Mouse (Mus musculus) ES-Bruce4 (cell line): ENCODE measurements around the gene Dirc2. TPM values are rescaled to one million over a fixed set of nuclear protein-coding genes. Genes with fewer than 3 reads are reported as not detected.
A peak's percentile ranks its signal among the peaks of the same experiment; 100 is the strongest.

Experiments used
- H3K27ac ChIP-seq: 2 replicates; pipeline ENCODE4 v1.5.1; 2012; ENCODE audit warnings: low read length, inconsistent platforms; ENCODE audit not compliant: insufficient read depth
- H3K27me3 ChIP-seq: 2 replicates; pipeline ENCODE4 v1.6.1; 2012; ENCODE audit warnings: mild to moderate bottlenecking, low read length, inconsistent platforms; ENCODE audit not compliant: control insufficient read depth, poor library complexity, insufficient read depth, severe bottlenecking
- H3K36me3 ChIP-seq: 2 replicates; pipeline ENCODE4 v1.6.1; 2012; ENCODE audit warnings: inconsistent platforms, mild to moderate bottlenecking, low read length, moderate library complexity; ENCODE audit not compliant: control insufficient read depth, poor library complexity, insufficient read depth, severe bottlenecking
- H3K4me1 ChIP-seq: one replicate; pipeline ENCODE4 v1.8.1; 2011; ENCODE audit warnings: low read length; ENCODE audit not compliant: control insufficient read depth, insufficient read depth
- H3K4me3 ChIP-seq: 2 replicates; pipeline ENCODE4 v1.5.1; 2011; ENCODE audit warnings: low read depth, mild to moderate bottlenecking, low read length
- H3K9ac ChIP-seq: 2 replicates; pipeline ENCODE4 v1.6.1; 2012; ENCODE audit warnings: low read depth, mild to moderate bottlenecking, inconsistent platforms; ENCODE audit not compliant: poor library complexity, severe bottlenecking
- H3K9me3 ChIP-seq: replicated peaks from 2 replicates; pipeline ENCODE4 v1.6.1; 2012; ENCODE audit warnings: mild to moderate bottlenecking, low read length, inconsistent platforms; ENCODE audit not compliant: control insufficient read depth, poor library complexity, insufficient read depth, severe bottlenecking
- CTCF ChIP-seq: IDR thresholded peaks from one replicate; pipeline ENCODE4 v1.8.1; 2011; ENCODE audit warnings: low read depth, low read length
- EP300 ChIP-seq: IDR thresholded peaks from 2 replicates; pipeline ENCODE4 v1.6.1; 2011; ENCODE audit warnings: low read depth, low read length; ENCODE audit not compliant: insufficient read depth
- POLR2A ChIP-seq: IDR thresholded peaks from one replicate; pipeline ENCODE4 v1.8.1; 2011; ENCODE audit warnings: low read length; ENCODE audit not compliant: insufficient read depth
- polyA plus RNA-seq: library from polyadenylated mRNA; stranded (reverse); fragments of >200 nt; gene quantifications from 2 replicates; pipeline ENCODE4 v1.2.4, GENCODE M21; 2011; ENCODE audit warnings: low read depth; ENCODE audit not compliant: missing spikeins, insufficient read depth, insufficient read length

The Dirc2 gene
- polyA plus RNA-seq, 1 experiment: 18.5 TPM

DNA sequence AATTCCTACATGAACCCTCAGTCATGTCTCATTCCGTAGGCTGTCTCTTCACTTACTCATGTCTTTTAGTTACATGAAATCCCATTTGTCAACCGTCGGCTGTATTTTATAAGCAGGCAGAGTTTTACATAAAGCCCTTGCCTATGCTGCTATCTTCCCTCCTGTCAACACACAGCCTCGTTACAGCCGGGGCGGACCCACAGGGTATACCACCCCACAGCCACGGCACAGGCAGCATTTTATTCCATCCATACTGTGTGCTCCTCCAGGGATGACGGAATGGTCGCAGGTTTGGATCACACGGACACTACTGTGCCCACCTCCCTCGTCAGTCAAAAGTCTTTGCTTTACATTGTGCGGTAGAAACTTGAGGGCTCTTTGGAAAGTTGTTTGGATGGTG lies 28.8 kb downstream of the Dirc2 start:
- H3K9me3 ChIP-seq: no peaks in the 10 kb centered on the region
- no peaks in the 10 kb centered on the region for H3K36me3 ChIP-seq
- H3K4me3 ChIP-seq: no peak overlapping the region
- no peak overlapping the region for H3K9ac ChIP-seq
- H3K27me3 ChIP-seq: no peaks in the 10 kb centered on the region
- TF ChIP-seq CTCF (no peak), POLR2A (no peak), EP300 (no peak)
- H3K27ac ChIP-seq: no peak overlapping the region
- peaks cover 4% of the 10 kb centered on the region for H3K4me1 ChIP-seq

DNA sequence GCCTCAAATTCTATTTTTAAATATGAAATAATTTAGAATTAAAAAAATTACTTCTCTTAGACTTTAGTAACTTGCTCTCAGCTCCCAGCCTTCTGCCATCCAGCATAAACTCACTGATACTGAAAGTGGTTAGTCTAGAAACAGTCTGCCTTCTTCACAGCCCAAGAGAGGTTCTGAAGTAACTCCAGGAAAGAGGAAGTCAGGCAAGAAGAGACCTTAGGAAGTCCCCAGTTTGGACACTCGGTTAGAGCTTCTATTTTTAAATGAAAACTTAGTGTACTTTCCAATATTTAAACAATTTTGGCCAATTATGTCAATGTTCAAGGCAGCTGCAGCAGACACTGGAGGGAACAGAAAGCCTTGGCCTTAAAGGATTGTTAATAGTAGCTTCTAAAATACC lies 29.6 kb downstream of the Dirc2 start:
- Histone ChIP-seq H3K36me3 (no peaks in the 10 kb centered on the region), H3K27me3 (no peaks in the 10 kb centered on the region), H3K27ac (no peak overlapping the region), H3K4me3 (no peak overlapping the region), H3K4me1 (peaks cover 4% of the 10 kb centered on the region), H3K9ac (no peak overlapping the region), H3K9me3 (no peaks in the 10 kb centered on the region)
- no peak for TF ChIP-seq POLR2A
- TF ChIP-seq CTCF: no peak
- TF ChIP-seq EP300: no peak

DNA sequence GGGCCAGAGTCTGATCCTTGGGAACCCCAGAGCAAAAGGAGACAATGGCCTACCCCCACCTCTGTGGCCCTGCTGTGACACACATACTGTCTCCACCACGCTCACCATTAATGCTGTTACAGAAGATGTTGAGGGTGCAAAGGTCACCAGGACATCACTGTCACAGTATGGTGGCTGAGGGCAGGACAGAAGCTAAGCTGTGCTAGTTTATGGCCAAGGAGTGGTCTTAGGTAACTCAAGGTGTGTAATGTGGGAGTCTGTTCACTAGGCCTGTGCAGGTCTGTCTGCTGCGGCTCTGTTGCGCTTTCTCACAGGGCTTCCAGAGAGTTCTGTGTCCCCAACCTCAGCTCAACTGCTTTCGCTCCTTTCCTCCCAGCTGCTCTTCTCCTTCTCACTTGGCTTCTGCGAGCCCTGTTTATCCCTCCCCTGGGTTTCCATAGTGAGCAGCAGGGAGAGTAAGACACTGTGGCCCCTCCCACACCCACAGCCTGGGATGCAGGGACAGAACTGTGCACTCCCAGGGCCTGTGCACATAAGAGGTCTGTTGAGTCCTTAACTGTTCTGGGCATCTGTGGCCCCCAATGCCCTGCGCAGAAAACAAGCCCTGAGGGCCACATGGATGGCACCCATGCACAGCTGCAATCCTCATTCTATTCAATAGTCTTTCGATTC lies 30.9 kb downstream of the Dirc2 start:
- H3K9ac ChIP-seq: no peak overlapping the region
- H3K36me3 ChIP-seq: no peaks in the 10 kb centered on the region
- H3K27ac ChIP-seq: no peak overlapping the region
- H3K9me3 ChIP-seq: no peaks in the 10 kb centered on the region
- no peak overlapping the region for H3K4me3 ChIP-seq
- no peaks in the 10 kb centered on the region for H3K27me3 ChIP-seq
- TF ChIP-seq CTCF (no peak), EP300 (no peak), POLR2A (no peak)
- peaks cover 4% of the 10 kb centered on the region for H3K4me1 ChIP-seq

DNA sequence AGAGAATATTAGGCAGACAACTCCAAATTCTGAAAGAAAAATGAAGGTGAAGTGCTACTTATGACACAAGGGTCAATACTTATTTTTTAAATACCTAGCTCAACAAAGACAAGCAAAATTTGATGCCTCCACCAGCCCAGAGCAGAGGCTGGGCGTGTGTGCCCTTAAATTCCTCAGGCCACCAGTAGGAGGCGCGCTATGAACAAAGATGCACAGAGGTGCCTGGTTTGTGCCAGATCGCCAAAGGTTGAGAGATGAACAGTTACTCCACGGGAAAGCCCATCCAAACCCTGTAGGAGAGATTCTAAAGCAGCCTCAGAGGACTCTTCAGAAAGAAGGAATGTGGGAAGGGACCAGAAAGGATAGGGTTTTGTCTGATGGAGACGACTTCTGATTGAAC lies 35.1 kb downstream of the Dirc2 start:
- H3K9ac ChIP-seq: no peak overlapping the region
- H3K27ac ChIP-seq: no peak overlapping the region
- H3K27me3 ChIP-seq: no peaks in the 10 kb centered on the region
- peaks cover 4% of the 10 kb centered on the region for H3K4me1 ChIP-seq
- no peak overlapping the region for H3K4me3 ChIP-seq
- H3K36me3 ChIP-seq: no peaks in the 10 kb centered on the region
- H3K9me3 ChIP-seq: no peaks in the 10 kb centered on the region
- TF ChIP-seq POLR2A: no peak
- TF ChIP-seq EP300: no peak
- TF ChIP-seq CTCF: peak; percentile 93

DNA sequence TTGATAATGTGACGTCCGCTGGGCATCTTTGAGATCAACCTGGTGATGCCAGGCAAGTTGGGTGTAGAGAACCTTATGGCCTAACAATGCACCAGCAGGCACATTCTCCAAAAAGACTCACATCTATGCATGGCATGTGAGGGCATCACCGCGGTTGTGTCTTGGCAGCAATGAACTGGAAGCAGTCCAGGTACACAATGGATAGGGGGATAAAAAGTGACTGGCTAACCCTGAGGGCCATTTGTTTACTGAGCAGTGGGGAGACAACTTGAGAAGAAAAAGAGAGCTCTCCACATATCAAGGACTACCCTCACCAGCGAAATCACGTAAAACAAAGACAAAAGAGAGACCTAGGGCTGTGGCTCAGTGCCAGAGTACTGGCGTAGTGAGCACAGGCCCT lies 37.1 kb downstream of the Dirc2 start:
- Histone ChIP-seq H3K27ac (no peak overlapping the region), H3K9ac (no peak overlapping the region), H3K4me3 (no peak overlapping the region), H3K27me3 (no peaks in the 10 kb centered on the region), H3K9me3 (no peaks in the 10 kb centered on the region), H3K36me3 (no peaks in the 10 kb centered on the region), H3K4me1 (no peaks in the 10 kb centered on the region)
- TF ChIP-seq POLR2A (no peak), EP300 (no peak), CTCF (no peak)

DNA sequence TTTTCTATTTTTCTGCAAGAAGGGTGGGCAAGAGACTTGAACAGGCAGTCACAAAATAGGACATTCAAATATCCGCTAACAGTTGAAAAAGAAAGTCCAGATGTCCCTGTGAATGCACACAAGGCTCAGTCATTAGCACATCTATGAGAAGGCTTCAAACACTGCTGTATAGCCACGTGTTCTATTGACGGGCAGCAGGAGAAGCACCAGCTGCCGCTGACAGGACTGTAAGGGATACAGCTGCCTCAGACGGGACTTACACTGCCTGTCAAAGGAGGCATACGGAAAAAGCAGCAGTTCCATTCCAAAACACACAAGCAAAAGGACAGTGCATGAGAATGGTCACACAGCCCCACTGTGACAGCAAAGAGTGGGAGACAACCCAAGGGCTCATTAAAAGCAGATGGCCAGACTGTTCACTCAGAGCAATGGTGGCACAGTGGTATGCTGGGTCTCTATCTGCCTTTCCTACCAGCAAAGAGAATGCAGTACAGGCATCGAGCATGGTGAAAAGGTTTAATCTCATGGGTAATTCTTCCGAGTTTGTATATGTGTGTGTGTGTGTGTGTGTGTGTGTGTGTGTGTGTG lies 39.9 kb downstream of the Dirc2 start:
- Histone ChIP-seq H3K9ac (no peak overlapping the region), H3K27me3 (no peaks in the 10 kb centered on the region), H3K4me3 (no peak overlapping the region), H3K27ac (no peak overlapping the region), H3K4me1 (no peaks in the 10 kb centered on the region), H3K36me3 (no peaks in the 10 kb centered on the region), H3K9me3 (no peaks in the 10 kb centered on the region)
- TF ChIP-seq CTCF: no peak
- peak; percentile 92 for TF ChIP-seq EP300
